9 mouse cellular contexts compared by ENCODE assay signal in the genomic region with DNA sequence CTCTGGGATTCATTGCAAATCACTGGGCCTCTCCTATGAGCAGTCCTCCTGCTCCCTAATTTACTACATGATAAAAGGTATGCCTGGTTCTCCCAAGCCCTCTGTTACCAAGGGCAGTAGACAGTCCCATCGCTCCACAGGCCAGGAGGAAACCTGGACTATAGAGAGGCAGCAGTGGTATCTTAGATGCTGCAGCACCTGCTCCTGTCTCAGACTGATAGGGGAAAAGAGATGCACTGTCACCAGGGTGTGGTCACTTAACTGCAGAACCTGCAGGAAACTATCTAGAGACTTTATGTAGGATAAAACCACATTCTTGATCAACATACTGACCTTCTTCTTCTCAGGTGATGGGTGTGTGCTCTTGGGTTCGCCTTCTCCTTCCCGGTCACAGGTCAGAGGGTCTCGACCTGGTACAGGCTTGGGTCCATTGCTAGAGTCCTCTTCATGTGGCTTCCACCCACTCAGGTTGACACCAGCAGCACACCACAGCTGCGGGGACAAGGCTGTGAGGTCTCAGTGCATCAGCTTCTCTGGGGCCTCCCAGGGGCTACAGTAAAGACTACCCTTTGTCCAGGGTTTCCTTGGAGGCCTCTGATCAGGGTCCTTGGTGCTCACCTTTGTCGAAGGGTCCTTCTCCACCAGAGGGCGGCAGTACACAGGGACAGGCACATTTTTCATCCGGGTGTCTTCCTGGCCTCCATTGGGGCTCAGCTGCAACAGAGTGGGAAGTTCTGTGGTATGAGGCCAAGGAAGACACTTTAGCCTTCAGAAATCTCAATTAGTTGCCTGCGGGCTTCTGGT. TPM values are rescaled to one million over a fixed set of nuclear protein-coding genes. Genes with fewer than 3 reads are reported as not detected.
DNase-seq lines count a peak whose midpoint lies in the region; ATAC-seq and TF ChIP-seq lines count a peak whose summit lies in the region.
"Had no signal": no experiment of that assay in that cellular context is flagged by ENCODE, and none has a peak within 500 bp of the region (broad histone marks: within the 10 kb centered on the region; RNA-seq: fewer than 3 reads in every experiment).

No protein-coding gene starts in this region.

- no peak overlapping the region for H3K9ac ChIP-seq in hindbrain, embryonic 11.5 days (ENCODE audit: low read depth, low read length)
- H3K9ac ChIP-seq in hindbrain, embryonic 16.5 days (ENCODE audit: low read depth, low read length) = no peak overlapping the region
- H3K9ac ChIP-seq in liver, embryonic 12.5 days = peak overlapping the region; percentile 64

- WGBS in hindbrain, embryonic 11.5 days = 74% methylated on average over 9 of the region's 9 CpGs
- 66% methylated on average over 9 of the region's 9 CpGs for WGBS in hindbrain, embryonic 16.5 days
- WGBS in liver, embryonic 12.5 days (ENCODE audit: insufficient replicate concordance) = 36% methylated on average over 9 of the region's 9 CpGs

- no peak for ATAC-seq in hindbrain, embryonic 11.5 days (ENCODE audit: low FRiP score)
- ATAC-seq in hindbrain, embryonic 16.5 days = no peak
- peak; percentile 75 for ATAC-seq in G1E (ENCODE audit: extremely low read depth, insufficient number of reproducible peaks, low FRiP score, poor library complexity, severe bottlenecking)
- ATAC-seq in common myeloid progenitor, adult 5-6 weeks (replicated peaks; ENCODE audit: low read depth, poor library complexity, severe bottlenecking) = peak; percentile 47
- peak; percentile 98 for ATAC-seq in liver, embryonic 12.5 days

- H3K9me3 ChIP-seq in hindbrain, embryonic 11.5 days (ENCODE audit: control insufficient read depth, low read length) = no peaks in the 10 kb centered on the region
- no peaks in the 10 kb centered on the region for H3K9me3 ChIP-seq in hindbrain, embryonic 16.5 days (ENCODE audit: control insufficient read depth, low read length)
- no peaks in the 10 kb centered on the region for H3K9me3 ChIP-seq in G1E (replicated peaks)
- no peaks in the 10 kb centered on the region for H3K9me3 ChIP-seq in liver, embryonic 12.5 days (replicated peaks)

- H3K4me2 ChIP-seq in hindbrain, embryonic 11.5 days (replicated peaks; ENCODE audit: low read depth, low read length) = no peak overlapping the region
- H3K4me2 ChIP-seq in hindbrain, embryonic 16.5 days (ENCODE audit: low read length) = no peak overlapping the region
- peak overlapping the region; percentile 66 for H3K4me2 ChIP-seq in liver, embryonic 12.5 days

- H3K4me1 ChIP-seq in hindbrain, embryonic 11.5 days (replicated peaks; ENCODE audit: control insufficient read depth, insufficient read depth, low read length) = no peaks in the 10 kb centered on the region
- H3K4me1 ChIP-seq in hindbrain, embryonic 16.5 days (ENCODE audit: control insufficient read depth, insufficient read depth, low read depth, low read length) = peaks cover 6% of the 10 kb centered on the region
- peaks cover 64% of the 10 kb centered on the region for H3K4me1 ChIP-seq in G1E (ENCODE audit: insufficient read depth, low read depth, low read length)
- H3K4me1 ChIP-seq in liver, embryonic 12.5 days = peaks cover 43% of the 10 kb centered on the region

- no peaks in the 10 kb centered on the region for H3K27me3 ChIP-seq in hindbrain, embryonic 11.5 days (ENCODE audit: control insufficient read depth, insufficient read depth, low read length)
- H3K27me3 ChIP-seq in hindbrain, embryonic 16.5 days (replicated peaks; ENCODE audit: control insufficient read depth, insufficient read depth, low read length) = no peaks in the 10 kb centered on the region
- H3K27me3 ChIP-seq in G1E (ENCODE audit: insufficient read depth, low read length) = no peaks in the 10 kb centered on the region
- no peaks in the 10 kb centered on the region for H3K27me3 ChIP-seq in liver, embryonic 12.5 days (replicated peaks)

- DNase-seq in hindbrain, embryonic 11.5 days (ENCODE audit: low spot score) = peak; percentile 52
- peak; percentile 66 for DNase-seq in G1E (ENCODE audit: low spot score)
- DNase-seq in frontal cortex, postnatal 25 days (ENCODE audit: low spot score in 2 of 2) = no peak
- no peak for DNase-seq in layer of hippocampus, adult 8-10 months (ENCODE audit: low spot score in 2 of 2)
- no peak for DNase-seq in Muller cell, postnatal 12 days (ENCODE audit: inconsistent ontology term)

- H3K4me3 ChIP-seq in hindbrain, embryonic 11.5 days (ENCODE audit: low read depth, low read length) = no peak overlapping the region
- no peak overlapping the region for H3K4me3 ChIP-seq in hindbrain, embryonic 16.5 days (ENCODE audit: low read length)
- H3K4me3 ChIP-seq in G1E (ENCODE audit: low read depth, low read length) = peak overlapping the region; percentile 48; the same call in 1 of the 2 replicates
- peak overlapping the region; percentile 37 for H3K4me3 ChIP-seq in liver, embryonic 12.5 days

- TF ChIP-seq CTCF in G1E (IDR thresholded peaks at IDR 0.05; ENCODE audit: low read depth, low read length) = no peak; the same call in 1 of the 2 replicates

- peaks cover 40% of the 10 kb centered on the region for H3K36me3 ChIP-seq in hindbrain, embryonic 11.5 days (ENCODE audit: control insufficient read depth, insufficient read depth, low read length)
- peaks cover 87% of the 10 kb centered on the region for H3K36me3 ChIP-seq in hindbrain, embryonic 16.5 days (ENCODE audit: control insufficient read depth, insufficient read depth, low read length)
- peaks cover 100% of the 10 kb centered on the region for H3K36me3 ChIP-seq in G1E (replicated peaks)
- H3K36me3 ChIP-seq in liver, embryonic 12.5 days = peaks cover 100% of the 10 kb centered on the region

- no peak overlapping the region for H3K27ac ChIP-seq in hindbrain, embryonic 11.5 days (ENCODE audit: low read depth, low read length)
- no peak overlapping the region for H3K27ac ChIP-seq in hindbrain, embryonic 16.5 days (ENCODE audit: low read depth, low read length)
- H3K27ac ChIP-seq in liver, embryonic 12.5 days = peak overlapping the region; percentile 98
- H3K27ac ChIP-seq: macrophage had no signal

RNA-seq across cellular contexts. Expression of gene Nme3, which starts 6.6 kb away (rescaled TPM):
- 45.9 and 49.7 TPM in 2 replicates for polyA plus RNA-seq in hindbrain, embryonic 11.5 days (2014; fragmentation: Nextera tagmentation; extraction: Ambion mirVana)
- 88.2 and 99.9 TPM in 2 replicates for polyA plus RNA-seq in hindbrain, embryonic 16.5 days (2015; fragmentation: Nextera tagmentation; extraction: Ambion mirVana)
- total RNA-seq in G1E (2014; fragmentation: Nextera tagmentation) (5.6 and 9.5 TPM in 2 replicates), G1E (2017) (29.0 and 32.5 TPM in 2 replicates)
- 20.2 and 26.8 TPM in 2 replicates for polyA plus RNA-seq in G1E (2012)
- total RNA-seq in common myeloid progenitor, adult 5-6 weeks (2017) = 35.0 and 36.0 TPM in 2 replicates
- 67.9 and 68.8 TPM in 2 replicates for polyA plus RNA-seq in liver, embryonic 12.5 days (2016; fragmentation: Nextera tagmentation; extraction: Ambion mirVana)
- total RNA-seq in layer of hippocampus, adult 8-10 months (2022) = 10 to 100 TPM; 50.9 to 64.2 (median 51.9) TPM

RNA-seq across cellular contexts. Expression of gene Mrps34, which starts 8.0 kb away (rescaled TPM):
- polyA plus RNA-seq in hindbrain, embryonic 11.5 days (2014; fragmentation: Nextera tagmentation; extraction: Ambion mirVana) = 70.5 and 73.3 TPM in 2 replicates
- polyA plus RNA-seq in hindbrain, embryonic 16.5 days (2015; fragmentation: Nextera tagmentation; extraction: Ambion mirVana) = 85.3 and 89.0 TPM in 2 replicates
- total RNA-seq in G1E (2014; fragmentation: Nextera tagmentation) (28.8 and 30.8 TPM in 2 replicates), G1E (2017) (15.6 and 21.1 TPM in 2 replicates)
- 81.7 and 82.8 TPM in 2 replicates for polyA plus RNA-seq in G1E (2012)
- total RNA-seq in common myeloid progenitor, adult 5-6 weeks (2017) = 21.6 and 22.0 TPM in 2 replicates
- polyA plus RNA-seq in liver, embryonic 12.5 days (2016; fragmentation: Nextera tagmentation; extraction: Ambion mirVana) = 101 and 106 TPM in 2 replicates
- 10 to 100 TPM; 63.3 to 78.7 (median 73.4) TPM for total RNA-seq in layer of hippocampus, adult 8-10 months (2022)

RNA-seq across cellular contexts. Expression of gene Eme2, which starts 8.0 kb away (rescaled TPM):
- 22.7 and 24.2 TPM in 2 replicates for polyA plus RNA-seq in hindbrain, embryonic 11.5 days (2014; fragmentation: Nextera tagmentation; extraction: Ambion mirVana)
- polyA plus RNA-seq in hindbrain, embryonic 16.5 days (2015; fragmentation: Nextera tagmentation; extraction: Ambion mirVana) = 30.1 and 30.2 TPM in 2 replicates
- total RNA-seq in G1E (2014; fragmentation: Nextera tagmentation) = 3.4 and 6.5 TPM in 2 replicates
- 18.2 and 19.4 TPM in 2 replicates for total RNA-seq in G1E (2017)
- polyA plus RNA-seq in G1E (2012) = 9.4 and 12.1 TPM in 2 replicates
- total RNA-seq in common myeloid progenitor, adult 5-6 weeks (2017) = 9.2 and 22.7 TPM in 2 replicates
- polyA plus RNA-seq in liver, embryonic 12.5 days (2016; fragmentation: Nextera tagmentation; extraction: Ambion mirVana) = 20.3 and 21.4 TPM in 2 replicates
- total RNA-seq in layer of hippocampus, adult 8-10 months (2022) = 10 to 100 TPM; 54.6 to 64.3 (median 62.0) TPM

RNA-seq across cellular contexts. Expression of gene Spsb3, which starts 16.4 kb away (rescaled TPM):
- 43.4 and 46.5 TPM in 2 replicates for polyA plus RNA-seq in hindbrain, embryonic 11.5 days (2014; fragmentation: Nextera tagmentation; extraction: Ambion mirVana)
- 88.2 and 90.4 TPM in 2 replicates for polyA plus RNA-seq in hindbrain, embryonic 16.5 days (2015; fragmentation: Nextera tagmentation; extraction: Ambion mirVana)
- total RNA-seq in G1E (2014; fragmentation: Nextera tagmentation) (10.9 and 12.8 TPM in 2 replicates), G1E (2017) (15.9 and 19.7 TPM in 2 replicates)
- 35.1 and 42.6 TPM in 2 replicates for polyA plus RNA-seq in G1E (2012)
- 14.8 and 21.5 TPM in 2 replicates for total RNA-seq in common myeloid progenitor, adult 5-6 weeks (2017)
- 37.5 and 40.0 TPM in 2 replicates for polyA plus RNA-seq in liver, embryonic 12.5 days (2016; fragmentation: Nextera tagmentation; extraction: Ambion mirVana)
- total RNA-seq in layer of hippocampus, adult 8-10 months (2022) = 10 to 100 TPM; 40.6 to 45.3 (median 41.8) TPM

RNA-seq across cellular contexts. Expression of gene Nubp2, which starts 16.7 kb away (rescaled TPM):
- polyA plus RNA-seq in hindbrain, embryonic 11.5 days (2014; fragmentation: Nextera tagmentation; extraction: Ambion mirVana) = 77.6 and 84.2 TPM in 2 replicates
- 64.1 and 65.7 TPM in 2 replicates for polyA plus RNA-seq in hindbrain, embryonic 16.5 days (2015; fragmentation: Nextera tagmentation; extraction: Ambion mirVana)
- 92.9 and 95.7 TPM in 2 replicates for total RNA-seq in G1E (2014; fragmentation: Nextera tagmentation)
- total RNA-seq in G1E (2017) = 46.9 and 58.5 TPM in 2 replicates
- polyA plus RNA-seq in G1E (2012) = 79.9 and 103 TPM in 2 replicates
- total RNA-seq in common myeloid progenitor, adult 5-6 weeks (2017) = 35.6 and 45.6 TPM in 2 replicates
- polyA plus RNA-seq in liver, embryonic 12.5 days (2016; fragmentation: Nextera tagmentation; extraction: Ambion mirVana) = 97.7 and 108 TPM in 2 replicates
- 10 to 100 TPM; 32.1 to 36.8 (median 33.3) TPM for total RNA-seq in layer of hippocampus, adult 8-10 months (2022)

Comparison
In these comparisons a context has a peak if more than half of its experiments do, and no peak if none do; other contexts are left out.
1. ATAC-seq: peak in G1E (single experiment), common myeloid progenitor, adult 5-6 weeks (single experiment) and liver, embryonic 12.5 days (single experiment); none in hindbrain, embryonic 11.5 days (single experiment) and hindbrain, embryonic 16.5 days (single experiment).
2. DNase-seq: peak in hindbrain, embryonic 11.5 days (single experiment) and G1E (single experiment); none in frontal cortex, postnatal 25 days (0 of 2), layer of hippocampus, adult 8-10 months (0 of 2) and Muller cell, postnatal 12 days (single experiment).
3. H3K4me3 ChIP-seq: peak in G1E (single experiment) and liver, embryonic 12.5 days (single experiment); none in hindbrain, embryonic 11.5 days (single experiment) and hindbrain, embryonic 16.5 days (single experiment).